Comparison of ENCODE assay signal across 11 mouse cellular contexts in genomic region chr9:115340212-115340815, GRCm38 (mm10). TPM values are rescaled to one million over a fixed set of nuclear protein-coding genes. Genes with fewer than 3 reads are reported as not detected.
A peak's percentile ranks its signal among the peaks of the same experiment; 100 is the strongest.
DNase-seq lines count a peak whose midpoint lies in the region; ATAC-seq and TF ChIP-seq lines count a peak whose summit lies in the region.
"Had no signal": no experiment of that assay in that cellular context is flagged by ENCODE, and none has a peak within 500 bp of the region (broad histone marks: within the 10 kb centered on the region; RNA-seq: fewer than 3 reads in every experiment).

No protein-coding gene starts in this region.

- peak; percentile 48 for DNase-seq in embryonic facial prominence, embryonic 14.5 days (ENCODE audit: low spot score)
- no peak for DNase-seq in embryonic facial prominence, embryonic 10.5 days (ENCODE audit: low spot score)
- no peak for DNase-seq in liver, embryonic 11.5 days (ENCODE audit: low spot score)
- DNase-seq in liver = no peak
- DNase-seq in Patski (ENCODE audit: low read depth, low spot score) = peak; percentile 33
- peak; percentile 72 for DNase-seq in kidney, postnatal 0 days (ENCODE audit: low spot score)
- no peak for DNase-seq in adrenal gland, adult 2 months
- DNase-seq in thymus, postnatal 10 days (ENCODE audit: low spot score in 2 of 2) = no peak
- DNase-seq: cerebellum, postnatal 36 days had no signal

- no peaks in the 10 kb centered on the region for H3K36me3 ChIP-seq in embryonic facial prominence, embryonic 14.5 days (ENCODE audit: control insufficient read depth, insufficient read depth, low read length)
- no peaks in the 10 kb centered on the region for H3K36me3 ChIP-seq in embryonic facial prominence, embryonic 10.5 days (replicated peaks)
- H3K36me3 ChIP-seq in liver, embryonic 11.5 days (ENCODE audit: control insufficient read depth, insufficient read depth, low read length) = no peaks in the 10 kb centered on the region
- no peaks in the 10 kb centered on the region for H3K36me3 ChIP-seq in kidney, postnatal 0 days (ENCODE audit: insufficient read depth, low read length)
- H3K36me3 ChIP-seq: heart, embryonic 13.5 days had no signal

- no peaks in the 10 kb centered on the region for H3K9me3 ChIP-seq in embryonic facial prominence, embryonic 14.5 days (ENCODE audit: control insufficient read depth, low read length)
- H3K9me3 ChIP-seq in embryonic facial prominence, embryonic 10.5 days = no peaks in the 10 kb centered on the region
- no peaks in the 10 kb centered on the region for H3K9me3 ChIP-seq in liver, embryonic 11.5 days (ENCODE audit: control insufficient read depth, low read length)
- no peaks in the 10 kb centered on the region for H3K9me3 ChIP-seq in kidney, postnatal 0 days (replicated peaks; ENCODE audit: low read length)
- H3K9me3 ChIP-seq: heart, embryonic 13.5 days had no signal

- no peak overlapping the region for H3K4me3 ChIP-seq in embryonic facial prominence, embryonic 14.5 days (ENCODE audit: low read depth, low read length)
- H3K4me3 ChIP-seq in embryonic facial prominence, embryonic 10.5 days = no peak overlapping the region
- no peak overlapping the region for H3K4me3 ChIP-seq in liver, embryonic 11.5 days (ENCODE audit: low read depth, low read length)
- H3K4me3 ChIP-seq in kidney, postnatal 0 days (replicated peaks; ENCODE audit: low read depth, low read length) = no peak overlapping the region
- H3K4me3 ChIP-seq: heart, embryonic 13.5 days; megakaryocyte, embryonic 14.5 days had no signal

- H3K27me3 ChIP-seq in embryonic facial prominence, embryonic 14.5 days (replicated peaks; ENCODE audit: control insufficient read depth, insufficient read depth, low read length) = no peaks in the 10 kb centered on the region
- H3K27me3 ChIP-seq in embryonic facial prominence, embryonic 10.5 days (replicated peaks; ENCODE audit: low read depth, poor library complexity, severe bottlenecking) = no peaks in the 10 kb centered on the region
- no peaks in the 10 kb centered on the region for H3K27me3 ChIP-seq in liver, embryonic 11.5 days (replicated peaks; ENCODE audit: control insufficient read depth, insufficient read depth, low read length)
- no peaks in the 10 kb centered on the region for H3K27me3 ChIP-seq in Patski
- no peaks in the 10 kb centered on the region for H3K27me3 ChIP-seq in kidney, postnatal 0 days (ENCODE audit: insufficient read depth, low read length)

- H3K4me2 ChIP-seq in embryonic facial prominence, embryonic 14.5 days (ENCODE audit: low read depth, low read length) = no peak overlapping the region
- no peak overlapping the region for H3K4me2 ChIP-seq in liver, embryonic 11.5 days
- H3K4me2 ChIP-seq in kidney, postnatal 0 days (ENCODE audit: low read length) = no peak overlapping the region
- H3K4me2 ChIP-seq: heart, embryonic 13.5 days had no signal

- POLR2A ChIA-PET in Patski (lab: Charles Lee) = no interaction called here

- no peak overlapping the region for H3K9ac ChIP-seq in embryonic facial prominence, embryonic 14.5 days (ENCODE audit: low read depth, low read length)
- no peak overlapping the region for H3K9ac ChIP-seq in liver, embryonic 11.5 days (ENCODE audit: low read depth, low read length)
- H3K9ac ChIP-seq in kidney, postnatal 0 days (ENCODE audit: low read depth, low read length) = no peak overlapping the region
- H3K9ac ChIP-seq: heart, embryonic 13.5 days had no signal

- CTCF ChIA-PET in Patski (lab: Charles Lee) = interaction anchor here (1.1 to 1.4 kb wide), 2 partner anchors 9 to 18 kb away, joined by 3 to 4 read pairs; no protein-coding TSS in a partner anchor

- 0 out of 2 replicates have a peak, but pooled peaks cover 4% of the 10 kb centered on the region for H3K4me1 ChIP-seq in embryonic facial prominence, embryonic 14.5 days (ENCODE audit: control insufficient read depth, insufficient read depth, low read length)
- H3K4me1 ChIP-seq in embryonic facial prominence, embryonic 10.5 days = peaks cover 12% of the 10 kb centered on the region; the same call in 1 of the 2 replicates
- no peaks in the 10 kb centered on the region for H3K4me1 ChIP-seq in liver, embryonic 11.5 days (replicated peaks; ENCODE audit: control insufficient read depth, insufficient read depth, low read length)
- no peaks in the 10 kb centered on the region for H3K4me1 ChIP-seq in kidney, postnatal 0 days (replicated peaks; ENCODE audit: insufficient read depth, low read length)
- H3K4me1 ChIP-seq: megakaryocyte, embryonic 14.5 days had no signal

- no peak for TF ChIP-seq CTCF in Patski (IDR thresholded peaks at IDR 0.05)
- no peak for TF ChIP-seq CTCF in kidney, postnatal 0 days (IDR thresholded peaks at IDR 0.05; ENCODE audit: low read depth)

- no peak overlapping the region for H3K27ac ChIP-seq in embryonic facial prominence, embryonic 14.5 days (replicated peaks; ENCODE audit: low read depth, low read length)
- H3K27ac ChIP-seq in embryonic facial prominence, embryonic 10.5 days (replicated peaks) = no peak overlapping the region
- H3K27ac ChIP-seq in liver, embryonic 11.5 days (ENCODE audit: low read depth, low read length) = 0 out of 2 replicates have a peak overlapping the region, but pooled peaks have one; percentile 13
- no peak overlapping the region for H3K27ac ChIP-seq in kidney, postnatal 0 days
- H3K27ac ChIP-seq: heart, embryonic 13.5 days had no signal

- 55% methylated on average over 12 of the region's 12 CpGs for WGBS in embryonic facial prominence, embryonic 14.5 days
- WGBS in embryonic facial prominence, embryonic 10.5 days = 64% methylated on average over 12 of the region's 12 CpGs
- WGBS in liver, embryonic 11.5 days = 67% methylated on average over 12 of the region's 12 CpGs
- WGBS in kidney, postnatal 0 days = 48% methylated on average over 12 of the region's 12 CpGs

- ATAC-seq in embryonic facial prominence, embryonic 14.5 days (ENCODE audit: low read depth) = no peak
- no peak for ATAC-seq in liver, embryonic 11.5 days (replicated peaks; ENCODE audit: low FRiP score)
- peak; percentile 68 for ATAC-seq in Patski
- ATAC-seq in kidney, postnatal 0 days (replicated peaks; ENCODE audit: low FRiP score, low read depth) = no peak

- in situ Hi-C loops in Patski (cut with MboI; ENCODE audit: low pct_unique_long_range_greater_than_20kb) = no loop called here

RNA-seq across cellular contexts. Expression of gene Stt3b, which starts 30.1 kb away (rescaled TPM):
- 115 and 116 TPM in 2 replicates for polyA plus RNA-seq in embryonic facial prominence, embryonic 14.5 days (2014; fragmentation: Nextera tagmentation; extraction: Ambion mirVana)
- polyA plus RNA-seq in embryonic facial prominence, embryonic 10.5 days (2016; fragmentation: Nextera tagmentation; extraction: Ambion mirVana) = 85.4 and 93.6 TPM in 2 replicates
- 113 and 130 TPM in 2 replicates for polyA plus RNA-seq in liver, embryonic 11.5 days (2014; fragmentation: Nextera tagmentation; extraction: Ambion mirVana)
- 134 TPM for polyA plus RNA-seq in Patski (2021)
- 72.0 and 75.4 TPM in 2 replicates for polyA plus RNA-seq in kidney, postnatal 0 days (2015; fragmentation: Nextera tagmentation; extraction: Ambion mirVana)
- total RNA-seq in adrenal gland, adult 2 months (2021) = 100 to 1,000 TPM; 106 to 136 TPM
- polyA plus RNA-seq in adrenal gland, adult 2 months (2012; rRNA removed) = 91.1 and 95.7 TPM in 2 replicates

Comparison
In these comparisons a context has a peak if more than half of its experiments do, and no peak if none do; other contexts are left out.
1. DNase-seq: peak in embryonic facial prominence, embryonic 14.5 days (single experiment), Patski (single experiment) and kidney, postnatal 0 days (single experiment); none in embryonic facial prominence, embryonic 10.5 days (single experiment), liver, embryonic 11.5 days (single experiment), liver (single experiment), adrenal gland, adult 2 months (single experiment) and thymus, postnatal 10 days (0 of 2).